ENCODE assay signal across 22 mouse cellular contexts in the genomic region with DNA sequence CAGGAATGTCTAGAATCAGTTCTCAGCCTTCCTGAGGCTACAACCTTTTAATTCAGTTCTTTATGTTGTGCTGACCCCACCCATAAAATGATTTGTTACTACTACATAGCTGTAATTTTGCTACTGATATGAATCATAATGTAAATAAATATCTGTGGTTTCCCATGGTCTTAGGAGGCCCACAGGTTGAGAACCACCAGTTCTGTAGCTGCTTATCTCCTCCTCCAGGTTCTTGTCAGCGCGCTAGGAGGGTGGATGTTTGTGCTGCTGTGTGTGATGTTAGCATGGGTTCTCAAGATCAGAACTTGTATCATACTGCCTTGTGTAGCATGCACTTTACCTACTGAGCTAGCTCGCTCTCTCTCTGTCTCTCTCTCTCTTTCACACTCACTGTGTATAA. TPM values are rescaled to one million over a fixed set of nuclear protein-coding genes. Genes with fewer than 3 reads are reported as not detected.
DNase-seq lines count a peak whose midpoint lies in the region; ATAC-seq and TF ChIP-seq lines count a peak whose summit lies in the region.
"Had no signal": no experiment of that assay in that cellular context is flagged by ENCODE, and none has a peak within 500 bp of the region (broad histone marks: within the 10 kb centered on the region; RNA-seq: fewer than 3 reads in every experiment).

No protein-coding gene starts in this region.

- H3K9me3 ChIP-seq in erythroblast, embryonic 14.5 days (ENCODE audit: control insufficient read depth, low read length) = peaks cover 4% of the 10 kb centered on the region
- H3K9me3 ChIP-seq in liver, embryonic 14.5 days (ENCODE audit: control insufficient read depth, low read length) = no peaks in the 10 kb centered on the region
- no peaks in the 10 kb centered on the region for H3K9me3 ChIP-seq in hindbrain, postnatal 0 days (ENCODE audit: low read length)
- H3K9me3 ChIP-seq: embryonic facial prominence, embryonic 12.5 days; neural tube, embryonic 12.5 days had no signal

- no peak for TF ChIP-seq CTCF in liver, embryonic 14.5 days (IDR thresholded peaks at IDR 0.05; ENCODE audit: low read depth)
- TF ChIP-seq CTCF in kidney, adult 2 months (conservative IDR thresholded peaks at IDR 0.05; ENCODE audit: insufficient read depth, insufficient read length, low read depth, low read length) = no peak
- TF ChIP-seq CTCF in hindbrain, postnatal 0 days (IDR thresholded peaks at IDR 0.05; ENCODE audit: low read depth) = no peak

- H3K36me3 ChIP-seq in erythroblast, embryonic 14.5 days (ENCODE audit: control insufficient read depth) = peaks cover 55% of the 10 kb centered on the region
- H3K36me3 ChIP-seq in liver, embryonic 14.5 days (replicated peaks; ENCODE audit: control insufficient read depth, insufficient read depth, low read depth) = peaks cover 20% of the 10 kb centered on the region
- H3K36me3 ChIP-seq in kidney, adult 2 months (ENCODE audit: control insufficient read depth, insufficient read depth, low read length) = peaks cover 4% of the 10 kb centered on the region
- peaks cover 15% of the 10 kb centered on the region; the same call in 1 of the 2 replicates for H3K36me3 ChIP-seq in hindbrain, postnatal 0 days (ENCODE audit: insufficient read depth, low read length)

- peaks cover 56% of the 10 kb centered on the region for H3K4me1 ChIP-seq in erythroblast, embryonic 14.5 days (ENCODE audit: control insufficient read depth)
- H3K4me1 ChIP-seq in liver, embryonic 14.5 days (replicated peaks; ENCODE audit: control insufficient read depth in 2 of 2, insufficient read depth in 2 of 2, low read length in 1 of 2) = peaks cover 29 to 33% of the 10 kb centered on the region in 2 experiments
- H3K4me1 ChIP-seq in kidney, adult 2 months (ENCODE audit: control insufficient read depth, insufficient read depth, low read length) = no peaks in the 10 kb centered on the region
- H3K4me1 ChIP-seq in hindbrain, postnatal 0 days (ENCODE audit: insufficient read depth, low read length) = no peaks in the 10 kb centered on the region
- H3K4me1 ChIP-seq: embryonic facial prominence, embryonic 12.5 days had no signal

- no peaks in the 10 kb centered on the region for H3K27me3 ChIP-seq in erythroblast, embryonic 14.5 days (ENCODE audit: control insufficient read depth)
- no peaks in the 10 kb centered on the region for H3K27me3 ChIP-seq in liver, embryonic 14.5 days (ENCODE audit: control insufficient read depth, insufficient read depth, low read length)
- H3K27me3 ChIP-seq in kidney, adult 2 months (replicated peaks; ENCODE audit: control insufficient read depth, insufficient read depth, low read length) = no peaks in the 10 kb centered on the region
- H3K27me3 ChIP-seq in hindbrain, postnatal 0 days (ENCODE audit: insufficient read depth, low read length) = no peaks in the 10 kb centered on the region
- H3K27me3 ChIP-seq: embryonic facial prominence, embryonic 12.5 days; neural tube, embryonic 12.5 days had no signal

- TF ChIP-seq EP300 in liver, embryonic 14.5 days (IDR thresholded peaks at IDR 0.05; ENCODE audit: low read depth) = peak; percentile 87

- peak overlapping the region; percentile 4 for H3K9ac ChIP-seq in liver, embryonic 14.5 days (replicated peaks)
- H3K9ac ChIP-seq in hindbrain, postnatal 0 days (replicated peaks; ENCODE audit: low read length) = no peak overlapping the region
- H3K9ac ChIP-seq: embryonic facial prominence, embryonic 12.5 days; neural tube, embryonic 12.5 days had no signal

- no peak for TF ChIP-seq POLR2A in kidney, adult 2 months (IDR thresholded peaks at IDR 0.05; ENCODE audit: low read depth, low read length)

- WGBS in liver, embryonic 14.5 days (ENCODE audit: insufficient replicate concordance) = 18% methylated on average over 3 of the region's 3 CpGs
- 97% methylated on average over 3 of the region's 3 CpGs for WGBS in kidney, adult 2 months
- 92% methylated on average over 3 of the region's 3 CpGs for WGBS in hindbrain, postnatal 0 days

- H3K4me3 ChIP-seq in erythroblast, embryonic 14.5 days (replicated peaks) = peak overlapping the region; percentile 38
- H3K4me3 ChIP-seq in liver, embryonic 14.5 days (ENCODE audit: insufficient read depth in 1 of 2, low read depth in 2 of 2, low read length in 2 of 2) = no peak overlapping the region
- H3K4me3 ChIP-seq in kidney, adult 2 months (ENCODE audit: insufficient read depth, low read depth, low read length) = no peak overlapping the region
- H3K4me3 ChIP-seq in hindbrain, postnatal 0 days (ENCODE audit: low read length) = no peak overlapping the region
- H3K4me3 ChIP-seq: embryonic facial prominence, embryonic 12.5 days; neural tube, embryonic 12.5 days had no signal

- ATAC-seq in liver, embryonic 14.5 days (ENCODE audit: insufficient read depth) = peak; percentile 64
- no peak for ATAC-seq in hindbrain, postnatal 0 days
- ATAC-seq: forebrain, embryonic 14.5 days had no signal

- DNase-seq in 3T3-L1 (ENCODE audit: low read depth, low spot score) = peak; percentile 52
- peak; percentile 29 for DNase-seq in MEL-GATA-1-ER (ENCODE audit: extremely low read depth, low read depth)
- DNase-seq in liver, embryonic 14.5 days (ENCODE audit: low read depth in 3 of 3, low spot score in 3 of 3) = peak in 1 of 3 experiments; percentile 73
- DNase-seq in ovary, postnatal 36 days (ENCODE audit: low spot score) = no peak
- DNase-seq in kidney, adult 2 months = no peak
- DNase-seq in cerebellum, postnatal 36 days = no peak
- DNase-seq in hindbrain, postnatal 0 days (ENCODE audit: low spot score) = no peak
- DNase-seq: adrenal gland, postnatal 14 days; cerebellum, adult 11-12 months; cerebellum, postnatal 10 days; kidney, adult 8-10 months; kidney, postnatal 14 days; layer of hippocampus, postnatal 36 days; lung, adult 18-20 months; lung, postnatal 10 days; midbrain, embryonic 14.5 days had no signal

- peak overlapping the region; percentile 89 for H3K27ac ChIP-seq in liver, embryonic 14.5 days
- no peak overlapping the region for H3K27ac ChIP-seq in kidney, adult 2 months (ENCODE audit: insufficient read depth, low read depth, low read length)
- no peak overlapping the region for H3K27ac ChIP-seq in hindbrain, postnatal 0 days
- H3K27ac ChIP-seq: embryonic facial prominence, embryonic 12.5 days; neural tube, embryonic 12.5 days had no signal

- H3K4me2 ChIP-seq in liver, embryonic 14.5 days (ENCODE audit: low read depth) = peak overlapping the region; percentile 59
- H3K4me2 ChIP-seq in hindbrain, postnatal 0 days (ENCODE audit: low read depth, low read length) = no peak overlapping the region
- H3K4me2 ChIP-seq: embryonic facial prominence, embryonic 12.5 days; heart, embryonic 11.5 days; neural tube, embryonic 12.5 days had no signal

RNA-seq across cellular contexts. Expression of gene Zbtb8os, which starts 4.2 kb away (rescaled TPM):
- 0.10 and 0.29 TPM in 2 replicates for polyA plus RNA-seq in erythroblast, embryonic 14.5 days (2012)
- 22.3 and 24.5 TPM in 2 replicates for polyA plus RNA-seq in liver, embryonic 14.5 days (2012; rRNA removed)
- 33.2 and 33.8 TPM in 2 replicates for polyA plus RNA-seq in liver, embryonic 14.5 days (2014; fragmentation: Nextera tagmentation; extraction: Ambion mirVana)
- polyA plus RNA-seq in kidney, adult 2 months (2012; rRNA removed) = 21.6 and 32.1 TPM in 2 replicates
- 4.3 and 5.7 TPM in 2 replicates for total RNA-seq in hindbrain, postnatal 0 days (2014; rRNA removed)
- polyA plus RNA-seq in hindbrain, postnatal 0 days (2015; fragmentation: Nextera tagmentation; extraction: Ambion mirVana) = 23.5 and 27.4 TPM in 2 replicates

RNA-seq across cellular contexts. Expression of gene Rbbp4, which starts 4.6 kb away (rescaled TPM):
- 5.4 and 8.0 TPM in 2 replicates for polyA plus RNA-seq in erythroblast, embryonic 14.5 days (2012)
- 45.8 and 60.8 TPM in 2 replicates for polyA plus RNA-seq in liver, embryonic 14.5 days (2012; rRNA removed)
- 241 and 248 TPM in 2 replicates for polyA plus RNA-seq in liver, embryonic 14.5 days (2014; fragmentation: Nextera tagmentation; extraction: Ambion mirVana)
- polyA plus RNA-seq in kidney, adult 2 months (2012; rRNA removed) = 30.8 and 36.7 TPM in 2 replicates
- total RNA-seq in hindbrain, postnatal 0 days (2014; rRNA removed) = 71.3 and 83.2 TPM in 2 replicates
- 234 and 236 TPM in 2 replicates for polyA plus RNA-seq in hindbrain, postnatal 0 days (2015; fragmentation: Nextera tagmentation; extraction: Ambion mirVana)

RNA-seq across cellular contexts. Expression of gene Zbtb8a, which starts 38.2 kb away (rescaled TPM):
- 0.04 and 0.08 TPM in 2 replicates for polyA plus RNA-seq in erythroblast, embryonic 14.5 days (2012)
- polyA plus RNA-seq in liver, embryonic 14.5 days (2012; rRNA removed) = 1.8 and 2.1 TPM in 2 replicates
- 0.41 and 1.1 TPM in 2 replicates for polyA plus RNA-seq in liver, embryonic 14.5 days (2014; fragmentation: Nextera tagmentation; extraction: Ambion mirVana)
- polyA plus RNA-seq in kidney, adult 2 months (2012; rRNA removed) = 4.9 and 5.4 TPM in 2 replicates
- total RNA-seq in hindbrain, postnatal 0 days (2014; rRNA removed) = 26.9 and 29.6 TPM in 2 replicates
- polyA plus RNA-seq in hindbrain, postnatal 0 days (2015; fragmentation: Nextera tagmentation; extraction: Ambion mirVana) = 14.9 and 15.3 TPM in 2 replicates

RNA-seq across cellular contexts. Expression of gene Sync, which starts 52.3 kb away (rescaled TPM):
- not detected in 2 replicates for polyA plus RNA-seq in erythroblast, embryonic 14.5 days (2012)
- polyA plus RNA-seq in liver, embryonic 14.5 days (2012; rRNA removed) = 0.01 and 0.03 TPM in 2 replicates
- polyA plus RNA-seq in liver, embryonic 14.5 days (2014; fragmentation: Nextera tagmentation; extraction: Ambion mirVana) = 0.08 TPM in 1 of 2 replicates, not detected in the other
- polyA plus RNA-seq in kidney, adult 2 months (2012; rRNA removed) = 0.46 and 0.69 TPM in 2 replicates
- total RNA-seq in hindbrain, postnatal 0 days (2014; rRNA removed) = 1.9 and 3.3 TPM in 2 replicates
- 1.9 and 2.0 TPM in 2 replicates for polyA plus RNA-seq in hindbrain, postnatal 0 days (2015; fragmentation: Nextera tagmentation; extraction: Ambion mirVana)
- total RNA-seq: megakaryocyte, adult 5-6 weeks had no signal

Comparison
In these comparisons a context has a peak if more than half of its experiments do, and no peak if none do; other contexts are left out.
1. DNase-seq: peak in 3T3-L1 (single experiment) and MEL-GATA-1-ER (single experiment); none in ovary, postnatal 36 days (single experiment), kidney, adult 2 months (single experiment), cerebellum, postnatal 36 days (0 of 2) and hindbrain, postnatal 0 days (single experiment).
2. RNA of gene Zbtb8os, which starts 4.2 kb away (polyA plus RNA-seq): 22.3 to 33.8 TPM in liver, embryonic 14.5 days, 21.6 to 32.1 TPM in kidney, adult 2 months and 23.5 to 27.4 TPM in hindbrain, postnatal 0 days; 0.10 to 0.29 TPM in erythroblast, embryonic 14.5 days; every median in the first group is over 10 times any median in the second.